Mouse (Mus musculus) testis, adult 2 months (tissue): ENCODE results near the gene Vrk3.

Experiments
- CTCF ChIP-seq: fragments of 200-500 bp; IDR thresholded peaks from 2 replicates; pipeline ENCODE4 v1.5.1; 2012; ENCODE audit warnings: low read depth, mild to moderate bottlenecking, inconsistent platforms, low read length, moderate library complexity; ENCODE audit not compliant: control insufficient read depth, insufficient read depth, insufficient replicate concordance
- POLR2A ChIP-seq: fragments of 200-500 bp; IDR thresholded peaks from 2 replicates; pipeline ENCODE4 v1.6.1; 2012; ENCODE audit warnings: low read depth, mild to moderate bottlenecking, inconsistent platforms, low read length, moderate library complexity; ENCODE audit not compliant: control insufficient read depth

- TF ChIP-seq CTCF (no peak), POLR2A (no peak)
Measured at GRCm38 (mm10) chr7:44726343-44726742, 21.9 kb upstream of the Vrk3 start.
